Mouse (Mus musculus) spleen, embryonic (tissue): ENCODE results near the gene Mpped1.

Experiments used
- CTCF ChIA-PET: fragments of 350-600 bp; sonication (Branson Sonifier 250); formaldehyde crosslinking; loops from one replicate; lab custom pipeline; 2022; lab: Charles Lee

The Mpped1 gene

DNA sequence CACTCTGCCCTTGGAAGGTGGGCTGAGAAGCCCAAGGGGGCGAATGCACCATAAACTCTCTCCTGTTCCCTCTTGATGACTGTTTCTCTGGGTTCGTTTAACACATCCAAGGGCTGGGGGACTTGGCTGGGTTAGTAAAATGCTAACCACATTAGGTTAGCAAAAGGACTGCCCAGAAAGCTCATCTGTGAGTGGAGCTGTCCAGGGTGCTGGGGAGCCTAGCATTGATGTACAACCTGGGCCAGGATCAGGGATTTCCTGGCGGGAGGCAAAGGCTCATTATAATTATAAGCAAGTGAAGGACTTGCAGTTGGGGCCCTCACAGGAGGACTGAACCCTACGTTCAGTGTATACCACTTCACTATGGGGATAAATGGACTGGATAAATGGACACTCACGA, 100.6 kb downstream of the Mpped1 start:
- CTCF ChIA-PET = no interaction called here

GRCm38 (mm10) chr15:83883821-83884220, 104.6 kb downstream of the Mpped1 start:
- CTCF ChIA-PET = no interaction called here

- CTCF ChIA-PET = no interaction called here
These were observed 105.0 kb downstream of the Mpped1 start for GRCm38 (mm10) chr15:83884291-83884690.

GRCm38 (mm10) chr15:83892871-83893270, 113.6 kb downstream of the Mpped1 start:
- CTCF ChIA-PET = no interaction called here

DNA sequence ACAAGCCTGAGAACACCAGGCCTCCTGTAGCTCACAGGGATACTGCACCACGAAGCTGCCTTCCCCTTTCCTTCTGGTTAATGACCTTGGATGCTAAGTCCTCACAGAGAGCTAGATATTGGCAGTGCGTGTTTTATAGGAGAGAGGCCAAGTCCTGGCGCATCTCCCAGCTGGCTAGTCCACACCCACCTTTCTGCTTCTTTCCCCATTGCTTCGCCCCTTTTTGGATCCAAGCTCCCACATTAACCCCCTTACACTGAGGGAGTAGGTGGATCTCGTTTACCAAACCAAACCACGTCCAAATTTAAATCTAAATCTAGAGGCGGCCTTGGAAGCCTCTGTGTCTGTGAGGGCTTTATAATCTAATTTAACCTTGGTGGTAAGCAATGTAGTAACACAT, 115.0 kb downstream of the Mpped1 start:
- CTCF ChIA-PET = no interaction called here

DNA sequence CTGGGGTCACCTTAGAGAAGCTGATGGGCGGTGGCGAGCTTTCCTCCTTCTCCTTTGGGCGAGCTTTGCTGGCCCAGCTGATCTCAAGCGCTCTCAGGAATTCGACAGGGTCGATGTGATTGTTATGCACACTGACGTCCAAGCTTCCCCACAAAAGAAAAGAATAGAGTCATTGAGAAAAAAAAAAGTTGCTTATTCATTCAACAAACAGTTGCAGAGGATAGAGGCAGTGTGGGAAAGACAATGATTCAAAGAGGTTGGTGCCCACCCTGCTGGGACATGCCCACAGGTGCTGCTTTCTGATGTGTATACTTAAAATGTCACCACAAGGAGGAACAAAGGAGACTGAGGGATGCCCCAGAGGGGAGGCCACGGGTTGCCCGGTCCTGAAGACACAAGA, 116.7 kb downstream of the Mpped1 start:
- CTCF ChIA-PET = no interaction called here

GRCm38 (mm10) chr15:83897286-83897685, 118.0 kb downstream of the Mpped1 start:
- CTCF ChIA-PET = no interaction called here

DNA sequence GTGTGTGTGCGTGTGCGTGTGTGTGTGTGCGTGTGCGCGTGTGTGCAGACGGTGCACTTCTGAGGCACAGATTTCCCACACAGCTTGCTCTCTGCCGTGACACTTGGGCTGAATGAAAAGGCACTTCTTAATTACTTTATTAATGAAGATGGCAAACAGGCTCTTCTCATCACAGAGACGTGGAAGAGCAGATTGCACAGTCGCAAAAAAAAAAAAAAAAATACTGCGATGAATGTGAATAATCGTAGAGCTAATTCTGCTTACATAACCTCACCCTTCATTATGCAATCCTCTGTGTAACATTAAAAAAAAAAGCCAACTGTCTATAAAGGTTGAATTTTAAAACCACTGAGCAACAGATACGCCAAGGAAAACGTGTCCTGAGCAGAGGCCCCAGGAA, 127.2 kb downstream of the Mpped1 start:
- CTCF ChIA-PET = no interaction called here
